ENCODE assay signal across 9 mouse cellular contexts in the genomic region with DNA sequence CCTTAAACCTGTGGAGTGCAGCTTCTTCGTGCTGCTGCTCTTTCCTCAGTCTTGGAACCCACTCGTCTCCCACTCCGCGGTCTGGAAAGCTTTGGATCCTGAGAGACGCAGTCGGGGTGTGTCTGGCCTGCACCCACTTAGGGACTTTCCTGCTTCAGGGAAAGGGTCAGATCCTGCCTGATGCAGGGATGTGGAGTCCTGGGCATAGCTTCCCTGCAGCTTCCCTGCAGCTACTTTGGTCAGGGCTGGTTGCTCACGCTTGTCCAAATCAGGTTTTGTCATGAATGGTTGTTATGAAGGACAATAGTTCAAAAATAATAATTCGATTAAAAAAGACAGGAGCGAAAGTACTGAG. TPM values are rescaled to one million over a fixed set of nuclear protein-coding genes. Genes with fewer than 3 reads are reported as not detected.
DNase-seq lines count a peak whose midpoint lies in the region; ATAC-seq and TF ChIP-seq lines count a peak whose summit lies in the region.
"Had no signal": no experiment of that assay in that cellular context is flagged by ENCODE, and none has a peak within 500 bp of the region (broad histone marks: within the 10 kb centered on the region; RNA-seq: fewer than 3 reads in every experiment).

No protein-coding gene starts in this region.

- no peak for DNase-seq in kidney, postnatal 14 days
- no peak for DNase-seq in midbrain, embryonic 14.5 days
- DNase-seq in layer of hippocampus, adult 9-11 months: no peak
- DNase-seq in gastrocnemius, postnatal 4 days (ENCODE audit: low spot score in 2 of 2): no peak
- no peak for DNase-seq in Muller cell, postnatal 12 days (ENCODE audit: inconsistent ontology term)

- no peak for TF ChIP-seq CTCF in cortical plate, adult 2 months (IDR thresholded peaks at IDR 0.05; ENCODE audit: extremely low read depth, insufficient read depth, low read length)

- H3K4me1 ChIP-seq in kidney, embryonic 14.5 days (ENCODE audit: control insufficient read depth, insufficient read depth, low read length): peaks cover 3% of the 10 kb centered on the region; the same call in 1 of the 2 replicates
- H3K4me1 ChIP-seq in cortical plate, adult 2 months (ENCODE audit: control insufficient read depth, insufficient read depth, low read length): 0 out of 2 replicates have a peak, but pooled peaks cover under 1% of the 10 kb centered on the region
- H3K4me1 ChIP-seq in hindbrain, embryonic 13.5 days (replicated peaks): peaks cover 15% of the 10 kb centered on the region
- 0 out of 2 replicates have a peak, but pooled peaks cover 4% of the 10 kb centered on the region for H3K4me1 ChIP-seq in midbrain, embryonic 14.5 days (ENCODE audit: control insufficient read depth, insufficient read depth, low read length)

- no peaks in the 10 kb centered on the region for H3K27me3 ChIP-seq in kidney, embryonic 14.5 days (ENCODE audit: control insufficient read depth, insufficient read depth, low read length)
- 0 out of 2 replicates have a peak, but pooled peaks cover 9% of the 10 kb centered on the region for H3K27me3 ChIP-seq in hindbrain, embryonic 13.5 days
- no peaks in the 10 kb centered on the region for H3K27me3 ChIP-seq in midbrain, embryonic 14.5 days (ENCODE audit: control insufficient read depth, insufficient read depth, low read length)
- H3K27me3 ChIP-seq: Patski had no signal

- 24% methylated on average over 9 of the region's 9 CpGs for WGBS in kidney, embryonic 14.5 days
- WGBS in hindbrain, embryonic 13.5 days: 25% methylated on average over 9 of the region's 9 CpGs
- 21% methylated on average over 9 of the region's 9 CpGs for WGBS in midbrain, embryonic 14.5 days

- H3K9ac ChIP-seq in kidney, embryonic 14.5 days (ENCODE audit: low read depth, low read length): no peak overlapping the region
- H3K9ac ChIP-seq in hindbrain, embryonic 13.5 days: peak overlapping the region; percentile 58; the same call in 1 of the 2 replicates
- H3K9ac ChIP-seq in midbrain, embryonic 14.5 days (replicated peaks; ENCODE audit: low read length): peak overlapping the region; percentile 36; the same call in 1 of the 2 replicates

- H3K27ac ChIP-seq in kidney, embryonic 14.5 days (ENCODE audit: low read depth, low read length): no peak overlapping the region
- H3K27ac ChIP-seq in cortical plate, adult 2 months (ENCODE audit: insufficient read depth, low read length): no peak overlapping the region
- H3K27ac ChIP-seq in hindbrain, embryonic 13.5 days: 0 out of 2 replicates have a peak overlapping the region, but pooled peaks have one; percentile 35
- H3K27ac ChIP-seq in midbrain, embryonic 14.5 days (replicated peaks; ENCODE audit: low read depth, low read length): 0 out of 2 replicates have a peak overlapping the region, but pooled peaks have one; percentile 38

- no peak for TF ChIP-seq POLR2A in cortical plate, adult 2 months (IDR thresholded peaks at IDR 0.05; ENCODE audit: extremely low read depth, insufficient read depth, low read length)

- no peaks in the 10 kb centered on the region for H3K36me3 ChIP-seq in kidney, embryonic 14.5 days (ENCODE audit: control insufficient read depth, insufficient read depth, low read length)
- H3K36me3 ChIP-seq in hindbrain, embryonic 13.5 days: no peaks in the 10 kb centered on the region
- H3K36me3 ChIP-seq in midbrain, embryonic 14.5 days (ENCODE audit: control insufficient read depth, insufficient read depth, low read length): no peaks in the 10 kb centered on the region

- ATAC-seq in kidney, embryonic 14.5 days (ENCODE audit: low FRiP score, low TSS enrichment): no peak
- no peak for ATAC-seq in hindbrain, embryonic 13.5 days (ENCODE audit: low FRiP score)
- ATAC-seq in midbrain, embryonic 14.5 days (ENCODE audit: low FRiP score, low TSS enrichment): no peak

- peak overlapping the region; percentile 50 for H3K4me2 ChIP-seq in kidney, embryonic 14.5 days (replicated peaks; ENCODE audit: low read depth, low read length)
- peak overlapping the region; percentile 70 for H3K4me2 ChIP-seq in hindbrain, embryonic 13.5 days
- peak overlapping the region; percentile 70 for H3K4me2 ChIP-seq in midbrain, embryonic 14.5 days (ENCODE audit: low read length)

- peak overlapping the region; percentile 34 for H3K4me3 ChIP-seq in kidney, embryonic 14.5 days (ENCODE audit: low read length)
- peak overlapping the region; percentile 40 for H3K4me3 ChIP-seq in cortical plate, adult 2 months (ENCODE audit: insufficient read depth, low read length)
- H3K4me3 ChIP-seq in hindbrain, embryonic 13.5 days: peak overlapping the region; percentile 44
- H3K4me3 ChIP-seq in midbrain, embryonic 14.5 days (replicated peaks; ENCODE audit: low read depth, low read length): peak overlapping the region; percentile 32

- no peaks in the 10 kb centered on the region for H3K9me3 ChIP-seq in kidney, embryonic 14.5 days (ENCODE audit: control insufficient read depth, low read length)
- H3K9me3 ChIP-seq in hindbrain, embryonic 13.5 days: no peaks in the 10 kb centered on the region
- H3K9me3 ChIP-seq in midbrain, embryonic 14.5 days (ENCODE audit: control insufficient read depth, low read length): no peaks in the 10 kb centered on the region

RNA-seq across cellular contexts. Expression of a gene that starts 11.3 kb away (rescaled TPM):
- polyA plus RNA-seq in kidney, embryonic 14.5 days (2014; fragmentation: Nextera tagmentation; extraction: Ambion mirVana): 1.1 and 1.6 TPM in 2 replicates
- 2.2 and 2.4 TPM in 2 replicates for polyA plus RNA-seq in cortical plate, adult 2 months (2012; rRNA removed)
- polyA plus RNA-seq in hindbrain, embryonic 13.5 days (2015; fragmentation: Nextera tagmentation; extraction: Ambion mirVana): not detected in 2 replicates
- not detected in 2 replicates for polyA plus RNA-seq in midbrain, embryonic 14.5 days (2014; fragmentation: Nextera tagmentation; extraction: Ambion mirVana)
- total RNA-seq in gastrocnemius, postnatal 4 days (2021): 1 to 10 TPM in 1 of 2 experiments, under 1 TPM in 1; 0.64 to 1.5 TPM
- polyA plus RNA-seq: Patski had no signal

RNA-seq across cellular contexts. Expression of a gene that starts 12.0 kb away (rescaled TPM):
- 11.0 and 20.6 TPM in 2 replicates for polyA plus RNA-seq in kidney, embryonic 14.5 days (2014; fragmentation: Nextera tagmentation; extraction: Ambion mirVana)
- polyA plus RNA-seq in cortical plate, adult 2 months (2012; rRNA removed): 20.7 and 21.1 TPM in 2 replicates
- polyA plus RNA-seq in hindbrain, embryonic 13.5 days (2015; fragmentation: Nextera tagmentation; extraction: Ambion mirVana): 14.9 and 16.0 TPM in 2 replicates
- 9.6 and 12.9 TPM in 2 replicates for polyA plus RNA-seq in midbrain, embryonic 14.5 days (2014; fragmentation: Nextera tagmentation; extraction: Ambion mirVana)
- total RNA-seq in gastrocnemius, postnatal 4 days (2021): 10 to 100 TPM; 42.4 to 50.2 TPM

RNA-seq across cellular contexts. Expression of a gene that starts 49.8 kb away (rescaled TPM):
- polyA plus RNA-seq in kidney, embryonic 14.5 days (2014; fragmentation: Nextera tagmentation; extraction: Ambion mirVana): not detected in 2 replicates
- 7.1 and 7.8 TPM in 2 replicates for polyA plus RNA-seq in cortical plate, adult 2 months (2012; rRNA removed)
- 0.44 and 2.8 TPM in 2 replicates for polyA plus RNA-seq in hindbrain, embryonic 13.5 days (2015; fragmentation: Nextera tagmentation; extraction: Ambion mirVana)
- not detected in 2 replicates for polyA plus RNA-seq in midbrain, embryonic 14.5 days (2014; fragmentation: Nextera tagmentation; extraction: Ambion mirVana)
- 1 to 10 TPM; 3.6 to 5.1 TPM for total RNA-seq in gastrocnemius, postnatal 4 days (2021)

RNA-seq across cellular contexts. Expression of a gene that starts 55.5 kb away (rescaled TPM):
- polyA plus RNA-seq in kidney, embryonic 14.5 days (2014; fragmentation: Nextera tagmentation; extraction: Ambion mirVana): 3.2 and 5.2 TPM in 2 replicates
- 30.1 and 31.8 TPM in 2 replicates for polyA plus RNA-seq in cortical plate, adult 2 months (2012; rRNA removed)
- polyA plus RNA-seq in hindbrain, embryonic 13.5 days (2015; fragmentation: Nextera tagmentation; extraction: Ambion mirVana): 6.5 and 6.6 TPM in 2 replicates
- 6.0 and 6.7 TPM in 2 replicates for polyA plus RNA-seq in midbrain, embryonic 14.5 days (2014; fragmentation: Nextera tagmentation; extraction: Ambion mirVana)
- 10 to 100 TPM; 10.5 to 10.9 TPM for total RNA-seq in gastrocnemius, postnatal 4 days (2021)

RNA-seq across cellular contexts. Expression of a gene that starts 58.2 kb away (rescaled TPM):
- 14.5 and 24.3 TPM in 2 replicates for polyA plus RNA-seq in kidney, embryonic 14.5 days (2014; fragmentation: Nextera tagmentation; extraction: Ambion mirVana)
- polyA plus RNA-seq in cortical plate, adult 2 months (2012; rRNA removed): 20.8 and 21.6 TPM in 2 replicates
- 20.2 and 21.6 TPM in 2 replicates for polyA plus RNA-seq in hindbrain, embryonic 13.5 days (2015; fragmentation: Nextera tagmentation; extraction: Ambion mirVana)
- polyA plus RNA-seq in midbrain, embryonic 14.5 days (2014; fragmentation: Nextera tagmentation; extraction: Ambion mirVana): 18.4 and 18.5 TPM in 2 replicates
- total RNA-seq in gastrocnemius, postnatal 4 days (2021): 10 to 100 TPM in 1 of 2 experiments, 1 to 10 TPM in 1; 9.3 to 10.8 TPM

Comparison
In these comparisons a context has a peak if more than half of its experiments do, and no peak if none do; other contexts are left out.
1. H3K27ac ChIP-seq: peak in hindbrain, embryonic 13.5 days (single experiment) and midbrain, embryonic 14.5 days (single experiment); none in kidney, embryonic 14.5 days (single experiment) and cortical plate, adult 2 months (single experiment).
2. Peak in every context shown above with its lines, with median percentiles within 50 percentile points of each other: H3K4me2 ChIP-seq and H3K4me3 ChIP-seq.